Mouse (Mus musculus) neural tube, embryonic 11.5 days (tissue): ENCODE data around the gene Grn. TPM values are rescaled to one million over a fixed set of nuclear protein-coding genes. Genes with fewer than 3 reads are reported as not detected.
A peak's percentile ranks its signal among the peaks of the same experiment; 100 is the strongest.
"Not testable (repeated sequence)": the region's sequence is repeated elsewhere in the genome, so short reads cannot be mapped to it uniquely, and the experiment has no call there.

Source experiments
- ATAC-seq: fragments of 200-750 bp; cut with Nextera tagmentation; 2 replicates; pipeline ENCODE4 v1.8.0; 2017; ENCODE audit warnings: moderate number of reproducible peaks, mild to moderate bottlenecking, moderate TSS enrichment, moderate library complexity; ENCODE audit not compliant: insufficient read depth, low FRiP score, low TSS enrichment
- DNase-seq: peaks from one replicate; pipeline ENCODE4 v3.0.0-alpha.2; 2015; ENCODE audit warnings: low spot score
- H3K27ac ChIP-seq: fragments of 300-500 bp; sonication (generic); 2 replicates; pipeline ENCODE4 v1.5.1; 2014; ENCODE audit warnings: low read depth, mild to moderate bottlenecking, low read length
- H3K27me3 ChIP-seq: fragments of 300-500 bp; sonication (generic); 2 replicates; pipeline ENCODE4 v1.6.1; 2014; ENCODE audit warnings: mild to moderate bottlenecking, low read length, mixed read lengths; ENCODE audit not compliant: control insufficient read depth, insufficient read depth
- H3K36me3 ChIP-seq: fragments of 300-500 bp; sonication (generic); 2 replicates; pipeline ENCODE4 v1.6.1; 2014; ENCODE audit warnings: mild to moderate bottlenecking, low read length, moderate library complexity, mixed read lengths; ENCODE audit not compliant: control insufficient read depth, insufficient read depth
- H3K4me1 ChIP-seq: fragments of 300-500 bp; sonication (generic); 2 replicates; pipeline ENCODE4 v1.6.1; 2014; ENCODE audit warnings: low read length, mixed read lengths; ENCODE audit not compliant: control insufficient read depth, insufficient read depth
- H3K4me2 ChIP-seq: fragments of 300-500 bp; sonication (generic); 2 replicates; pipeline ENCODE4 v1.6.1; 2014; ENCODE audit warnings: low read depth, mild to moderate bottlenecking, moderate library complexity
- H3K4me3 ChIP-seq: fragments of 300-500 bp; sonication (generic); 2 replicates; pipeline ENCODE4 v1.5.1; 2014; ENCODE audit warnings: low read depth, low read length
- H3K9ac ChIP-seq: fragments of 300-500 bp; sonication (generic); 2 replicates; pipeline ENCODE4 v1.6.1; 2014; ENCODE audit warnings: mild to moderate bottlenecking, low read length
- H3K9me3 ChIP-seq: fragments of 300-500 bp; sonication (generic); 2 replicates; pipeline ENCODE4 v1.6.1; 2016; ENCODE audit warnings: low read length; ENCODE audit not compliant: control insufficient read depth
- WGBS: fragments of 180-500 bp; shearing (Covaris S2); extraction: QIAGEN DNeasy Blood & Tissue Kit; methylation state at CpG from one replicate; pipeline ENCODE4 v1.1.7; 2014; 5-methylcytosine and 5-hydroxymethylcytosine counted together
- polyA plus RNA-seq: library from polyadenylated mRNA; unstranded; fragments of >200 nt; fragmentation: Nextera tagmentation; extraction: Ambion mirVana; gene quantifications from 2 replicates; pipeline ENCODE4 v1.2.1, GENCODE M21; 2014

The Grn gene
- polyA plus RNA-seq, 1 experiment from 2014 or later, result 54.8 TPM

- H3K4me1 ChIP-seq, result peaks cover 21% of the 10 kb centered on the region
- ATAC-seq, result no peak
- WGBS, result 12% methylated on average over 3 of the region's 3 CpGs
Observed at GRCm38 (mm10) chr11:102406401-102406800, 23.7 kb upstream of the Grn start.

GRCm38 (mm10) chr11:102406900-102407833 is 22.9 kb upstream of the Grn start:
- H3K9me3 ChIP-seq, result no peaks in the 10 kb centered on the region
- peaks cover 18% of the 10 kb centered on the region for H3K4me1 ChIP-seq
- peak overlapping the region; percentile 74 for H3K4me3 ChIP-seq
- DNase-seq (peak; percentile 93), ATAC-seq (peak; percentile 58)
- H3K9ac ChIP-seq, result peak overlapping the region; percentile 78
- H3K27ac ChIP-seq, result peak overlapping the region; percentile 75
- under 1% methylated on average over 80 of the region's 85 CpGs for WGBS
- H3K27me3 ChIP-seq, result no peaks in the 10 kb centered on the region
- H3K4me2 ChIP-seq, result peak overlapping the region; percentile 94
- H3K36me3 ChIP-seq, result peaks cover 11% of the 10 kb centered on the region

More at GRCm38 (mm10) chr11:102406401-102406800, 23.7 kb upstream of the Grn start:
- Histone ChIP-seq H3K36me3 (peaks cover 11% of the 10 kb centered on the region), H3K9me3 (no peaks in the 10 kb centered on the region), H3K4me3 (peak overlapping the region; percentile 74), H3K27ac (peak overlapping the region; percentile 75), H3K4me2 (peak overlapping the region; percentile 94), H3K27me3 (no peaks in the 10 kb centered on the region), H3K9ac (peak overlapping the region; percentile 78)
- no peak for DNase-seq

GRCm38 (mm10) chr11:102407834-102408215 is 22.3 kb upstream of the Grn start, which contains the start of gene Slc25a39:
Gene Slc25a39, minus strand, starts transcription at chr11:102407946.
- DNase-seq (no peak), ATAC-seq (no peak)
- peaks cover 15% of the 10 kb centered on the region for H3K4me1 ChIP-seq

GRCm38 (mm10) chr11:102408344-102408876 is 21.7 kb upstream of the Grn start:
- Histone ChIP-seq H3K4me1 (peaks cover 15% of the 10 kb centered on the region), H3K27me3 (no peaks in the 10 kb centered on the region)
- WGBS, result 0% methylated on average over 32 of the region's 32 CpGs

More at GRCm38 (mm10) chr11:102407834-102408215, 22.3 kb upstream of the Grn start, which contains the start of gene Slc25a39:
- Histone ChIP-seq H3K4me2 (peak within 1 kb of the TSS; percentile 94), H3K36me3 (peaks cover 10% of the 10 kb centered on the region), H3K4me3 (peak within 1 kb of the TSS; percentile 74), H3K9ac (peak within 1 kb of the TSS; percentile 78), H3K9me3 (no peaks in the 10 kb centered on the region), H3K27ac (peak within 1 kb of the TSS; percentile 75), H3K27me3 (no peaks in the 10 kb centered on the region)
- under 1% methylated on average over 19 of the region's 19 CpGs for WGBS

GRCm38 (mm10) chr11:102408888-102409794 is 21.0 kb upstream of the Grn start:
- no peak overlapping the region; the same call in 1 of the 2 replicates for H3K9ac ChIP-seq
- H3K4me3 ChIP-seq, result peak overlapping the region; percentile 74
- H3K4me1 ChIP-seq, result peaks cover 15% of the 10 kb centered on the region
- peaks cover 2% of the 10 kb centered on the region; the same call in 1 of the 2 replicates for H3K36me3 ChIP-seq
- H3K9me3 ChIP-seq, result no peaks in the 10 kb centered on the region
- 38% methylated on average over 15 of the region's 15 CpGs for WGBS
- H3K27me3 ChIP-seq, result no peaks in the 10 kb centered on the region
- DNase-seq, result no peak
- peak overlapping the region; percentile 94 for H3K4me2 ChIP-seq
- H3K27ac ChIP-seq, result no peak overlapping the region
- no peak for ATAC-seq

More at GRCm38 (mm10) chr11:102408344-102408876, 21.7 kb upstream of the Grn start:
- Histone ChIP-seq H3K4me3 (peak overlapping the region; percentile 74), H3K36me3 (peaks cover 7% of the 10 kb centered on the region), H3K27ac (peak overlapping the region; percentile 75), H3K9ac (peak overlapping the region; percentile 78), H3K4me2 (peak overlapping the region; percentile 94), H3K9me3 (no peaks in the 10 kb centered on the region)
- peak; percentile 93 for ATAC-seq
- peak; percentile 97 for DNase-seq

- no peak overlapping the region for H3K27ac ChIP-seq
- H3K4me3 ChIP-seq, result no peak overlapping the region
Observed at GRCm38 (mm10) chr11:102409795-102410330, 20.3 kb upstream of the Grn start.

GRCm38 (mm10) chr11:102410345-102410744 is 19.8 kb upstream of the Grn start:
- not testable (repeated sequence) for H3K36me3 ChIP-seq, H3K4me2 ChIP-seq, H3K9me3 ChIP-seq, DNase-seq, H3K9ac ChIP-seq, ATAC-seq, H3K27ac ChIP-seq, H3K4me3 ChIP-seq, H3K27me3 ChIP-seq
- WGBS, result 93% methylated on average over 3 of the region's 3 CpGs
- H3K4me1 ChIP-seq, result peaks cover 15% of the 10 kb centered on the region

More at GRCm38 (mm10) chr11:102409795-102410330, 20.3 kb upstream of the Grn start:
- no peak for DNase-seq
- 83% methylated on average over 3 of the region's 3 CpGs for WGBS
- Histone ChIP-seq H3K9me3 (no peaks in the 10 kb centered on the region), H3K36me3 (no peaks in the 10 kb centered on the region), H3K9ac (no peak overlapping the region), H3K27me3 (no peaks in the 10 kb centered on the region), H3K4me1 (peaks cover 15% of the 10 kb centered on the region), H3K4me2 (no peak overlapping the region)
- no peak for ATAC-seq

GRCm38 (mm10) chr11:102411061-102411460 is 19.1 kb upstream of the Grn start:
- no peaks in the 10 kb centered on the region for H3K36me3 ChIP-seq
- 86% methylated on average over 3 of the region's 3 CpGs for WGBS
- no peak for DNase-seq

More at GRCm38 (mm10) chr11:102411061-102411460, 19.1 kb upstream of the Grn start:
- Histone ChIP-seq H3K27me3 (no peaks in the 10 kb centered on the region), H3K4me2 (no peak overlapping the region), H3K9ac (no peak overlapping the region), H3K4me1 (peaks cover 13% of the 10 kb centered on the region), H3K27ac (no peak overlapping the region), H3K4me3 (no peak overlapping the region), H3K9me3 (no peaks in the 10 kb centered on the region)
- no peak for ATAC-seq
